8 mouse cellular contexts compared by ENCODE assay signal in genomic region chr17:35813245-35813647, GRCm38 (mm10). TPM values are rescaled to one million over a fixed set of nuclear protein-coding genes. Genes with fewer than 3 reads are reported as not detected.
DNase-seq lines count a peak whose midpoint lies in the region; ATAC-seq and TF ChIP-seq lines count a peak whose summit lies in the region.

No protein-coding gene starts in this region.

- H3K9ac ChIP-seq in forebrain, embryonic 15.5 days (replicated peaks), result no peak overlapping the region
- no peak overlapping the region for H3K9ac ChIP-seq in midbrain, postnatal 0 days (replicated peaks; ENCODE audit: low read length, poor library complexity, severe bottlenecking)

- intact Hi-C loops in heart, postnatal 25 days (cut with DNase I), result no loop called here
- intact Hi-C loops in left cerebral cortex, postnatal 25 days (cut with DNase I), result no loop called here

- 39% methylated on average over 7 of the region's 7 CpGs for WGBS in forebrain, embryonic 15.5 days
- 59% methylated on average over 7 of the region's 7 CpGs for WGBS in midbrain, postnatal 0 days

- no peaks in the 10 kb centered on the region for H3K27me3 ChIP-seq in forebrain, embryonic 15.5 days
- H3K27me3 ChIP-seq in midbrain, postnatal 0 days (ENCODE audit: insufficient read depth, low read length), result no peaks in the 10 kb centered on the region

- ATAC-seq in forebrain, embryonic 15.5 days (replicated peaks), result peak; percentile 41
- no peak for ATAC-seq in midbrain, postnatal 0 days (ENCODE audit: low FRiP score)

- no peak overlapping the region for H3K4me3 ChIP-seq in forebrain, embryonic 15.5 days
- H3K4me3 ChIP-seq in midbrain, postnatal 0 days (ENCODE audit: low read depth, low read length), result no peak overlapping the region

- peaks cover 8% of the 10 kb centered on the region; the same call in 1 of the 2 replicates for H3K4me1 ChIP-seq in forebrain, embryonic 15.5 days
- no peaks in the 10 kb centered on the region for H3K4me1 ChIP-seq in midbrain, postnatal 0 days (ENCODE audit: insufficient read depth, low read length)

- TF ChIP-seq CTCF in midbrain, postnatal 0 days (IDR thresholded peaks at IDR 0.05), result no peak

- no peak overlapping the region for H3K4me2 ChIP-seq in forebrain, embryonic 15.5 days (replicated peaks)
- H3K4me2 ChIP-seq in midbrain, postnatal 0 days (ENCODE audit: low read depth, low read length, poor library complexity, severe bottlenecking), result no peak overlapping the region

- H3K27ac ChIP-seq in forebrain, embryonic 15.5 days (replicated peaks), result no peak overlapping the region; the same call in none of the 2 replicates
- peak overlapping the region; percentile 44 for H3K27ac ChIP-seq in midbrain, postnatal 0 days (ENCODE audit: low read depth, low read length)

- H3K9me3 ChIP-seq in forebrain, embryonic 15.5 days, result no peaks in the 10 kb centered on the region
- H3K9me3 ChIP-seq in midbrain, postnatal 0 days (ENCODE audit: low read length), result no peaks in the 10 kb centered on the region

- no peaks in the 10 kb centered on the region for H3K36me3 ChIP-seq in forebrain, embryonic 15.5 days
- H3K36me3 ChIP-seq in midbrain, postnatal 0 days (ENCODE audit: insufficient read depth, low read length), result no peaks in the 10 kb centered on the region

- peak; percentile 85 for DNase-seq in layer of hippocampus, adult 11-12 months (ENCODE audit: low spot score)
- no peak for DNase-seq in layer of hippocampus, adult 9-10 months (ENCODE audit: low spot score)
- peak; percentile 100 for DNase-seq in NIH3T3 (ENCODE audit: low read depth)
- DNase-seq in heart, postnatal 25 days (ENCODE audit: low spot score), result peak; percentile 92
- peak; percentile 52 to 75 for DNase-seq in left cerebral cortex, postnatal 25 days (ENCODE audit: low spot score in 2 of 2)
- DNase-seq in midbrain, postnatal 0 days (ENCODE audit: low spot score), result peak; percentile 82
- DNase-seq in urinary bladder, postnatal 4 days (ENCODE audit: low spot score in 2 of 2), result peak; percentile 89 to 94

RNA-seq across cellular contexts. Expression of gene Ier3, which starts 8.2 kb away (rescaled TPM):
- 7.3 and 8.1 TPM in 2 replicates for polyA plus RNA-seq in forebrain, embryonic 15.5 days (2015; fragmentation: Nextera tagmentation; extraction: Ambion mirVana)
- 10 to 100 TPM; 21.7 to 39.7 TPM for total RNA-seq in heart, postnatal 25 days (2021)
- 10 to 100 TPM; 11.2 to 12.5 TPM for total RNA-seq in left cerebral cortex, postnatal 25 days (2021)
- 10.9 and 13.5 TPM in 2 replicates for total RNA-seq in midbrain, postnatal 0 days (2014; rRNA removed)
- polyA plus RNA-seq in midbrain, postnatal 0 days (2015; fragmentation: Nextera tagmentation; extraction: Ambion mirVana), result 12.2 and 16.0 TPM in 2 replicates

RNA-seq across cellular contexts. Expression of gene Flot1, which starts 9.8 kb away (rescaled TPM):
- polyA plus RNA-seq in forebrain, embryonic 15.5 days (2015; fragmentation: Nextera tagmentation; extraction: Ambion mirVana), result 68.3 and 75.1 TPM in 2 replicates
- total RNA-seq in heart, postnatal 25 days (2021), result 100 to 1,000 TPM; 125 to 141 TPM
- 100 to 1,000 TPM; 120 to 137 TPM for total RNA-seq in left cerebral cortex, postnatal 25 days (2021)
- total RNA-seq in midbrain, postnatal 0 days (2014; rRNA removed), result 112 and 122 TPM in 2 replicates
- 124 and 140 TPM in 2 replicates for polyA plus RNA-seq in midbrain, postnatal 0 days (2015; fragmentation: Nextera tagmentation; extraction: Ambion mirVana)

RNA-seq across cellular contexts. Expression of gene Tubb5, which starts 24.9 kb away (rescaled TPM):
- polyA plus RNA-seq in forebrain, embryonic 15.5 days (2015; fragmentation: Nextera tagmentation; extraction: Ambion mirVana), result 1,924 and 1,932 TPM in 2 replicates
- total RNA-seq in heart, postnatal 25 days (2021), result 100 to 1,000 TPM; 102 to 103 TPM
- total RNA-seq in left cerebral cortex, postnatal 25 days (2021), result 100 to 1,000 TPM; 492 to 522 TPM
- 3,416 and 3,526 TPM in 2 replicates for total RNA-seq in midbrain, postnatal 0 days (2014; rRNA removed)
- polyA plus RNA-seq in midbrain, postnatal 0 days (2015; fragmentation: Nextera tagmentation; extraction: Ambion mirVana), result 1,872 and 1,886 TPM in 2 replicates

RNA-seq across cellular contexts. Expression of gene Mdc1, which starts 28.1 kb away (rescaled TPM):
- polyA plus RNA-seq in forebrain, embryonic 15.5 days (2015; fragmentation: Nextera tagmentation; extraction: Ambion mirVana), result 11.7 TPM in 2 replicates
- 10 to 100 TPM; 11.8 to 14.6 TPM for total RNA-seq in heart, postnatal 25 days (2021)
- 10 to 100 TPM in 1 of 2 experiments, 1 to 10 TPM in 1; 9.7 to 12.0 TPM for total RNA-seq in left cerebral cortex, postnatal 25 days (2021)
- 22.4 and 22.6 TPM in 2 replicates for total RNA-seq in midbrain, postnatal 0 days (2014; rRNA removed)
- polyA plus RNA-seq in midbrain, postnatal 0 days (2015; fragmentation: Nextera tagmentation; extraction: Ambion mirVana), result 3.7 and 4.7 TPM in 2 replicates

RNA-seq across cellular contexts. Expression of gene Nrm, which starts 47.9 kb away (rescaled TPM):
- polyA plus RNA-seq in forebrain, embryonic 15.5 days (2015; fragmentation: Nextera tagmentation; extraction: Ambion mirVana), result 24.5 and 28.3 TPM in 2 replicates
- total RNA-seq in heart, postnatal 25 days (2021), result 1 to 10 TPM; 2.3 to 2.8 TPM
- 1 to 10 TPM; 3.2 to 3.6 TPM for total RNA-seq in left cerebral cortex, postnatal 25 days (2021)
- 7.6 and 12.1 TPM in 2 replicates for total RNA-seq in midbrain, postnatal 0 days (2014; rRNA removed)
- 11.0 and 11.8 TPM in 2 replicates for polyA plus RNA-seq in midbrain, postnatal 0 days (2015; fragmentation: Nextera tagmentation; extraction: Ambion mirVana)

Comparison
In these comparisons a context has a peak if more than half of its experiments do, and no peak if none do; other contexts are left out.
1. RNA of gene Tubb5, which starts 24.9 kb away (total RNA-seq): 3,416 to 3,526 TPM in midbrain, postnatal 0 days and 492 to 522 TPM in left cerebral cortex, postnatal 25 days; 102 to 103 TPM in heart, postnatal 25 days; every median in the first group is over 4 times any median in the second.